Mouse (Mus musculus) yolk sac, embryonic 10.5 days (tissue): ENCODE results near the gene Spata17.

Experiments used
- DNase-seq: peaks from one replicate; pipeline ENCODE4 v3.0.0-alpha.2; 2017; ENCODE audit warnings: low spot score

Gene Spata17

DNA sequence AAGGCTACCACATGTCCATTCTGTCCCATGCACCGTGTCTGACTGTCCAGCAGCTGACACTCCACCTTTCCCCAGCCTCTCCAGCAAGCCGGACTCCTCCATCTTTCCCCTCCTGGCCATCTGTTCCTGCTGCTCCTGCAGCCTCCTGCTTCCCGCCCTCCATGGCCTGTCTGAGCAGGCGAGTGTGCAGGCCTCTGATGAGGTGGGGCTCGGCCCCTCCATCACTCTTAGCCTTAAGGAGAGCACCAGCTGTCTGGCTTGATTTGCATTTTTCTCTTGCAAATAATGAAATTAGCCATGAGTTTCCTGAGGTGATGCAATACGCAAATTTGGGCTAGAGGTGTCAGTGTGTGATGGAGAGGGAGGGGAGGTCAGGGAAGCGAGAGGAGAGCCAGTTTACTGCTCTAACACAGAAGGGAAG, 211.8 kb downstream of the Spata17 start:
- DNase-seq, result no peak

DNA sequence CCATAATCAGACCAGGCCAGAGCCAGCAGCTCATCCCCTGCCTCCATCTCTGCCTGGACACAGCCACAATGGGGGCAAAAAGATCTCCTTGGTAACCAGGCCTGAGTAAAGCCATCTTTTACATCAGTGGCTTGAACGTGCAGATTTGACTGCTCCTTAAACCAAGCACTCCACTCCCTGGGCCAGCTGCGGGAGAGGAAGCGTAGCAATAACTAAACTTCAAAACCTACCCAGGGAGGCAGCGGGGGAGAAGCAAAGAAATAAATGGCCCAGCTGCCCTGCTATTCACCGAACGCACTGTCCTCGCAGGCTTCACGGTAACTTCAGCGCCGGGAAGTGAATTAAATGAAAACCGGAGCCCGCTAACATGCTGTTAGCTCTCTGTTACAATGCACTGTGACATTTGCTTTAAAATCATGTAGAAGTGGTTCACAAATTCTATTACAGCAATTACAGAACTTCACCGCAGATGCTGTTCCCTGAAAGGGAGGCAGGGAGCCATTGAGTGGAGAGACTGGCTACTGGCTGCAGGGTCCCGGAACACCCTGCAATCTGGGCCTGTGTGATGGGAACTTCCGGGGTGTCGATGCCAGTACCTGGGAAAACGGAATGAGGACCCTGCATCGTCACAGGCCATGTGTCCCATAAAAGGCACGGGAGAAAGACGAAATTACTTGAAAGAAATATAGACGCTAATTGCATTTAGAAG, 217.5 kb downstream of the Spata17 start:
- no peak for DNase-seq
